Mouse (Mus musculus) intestine, postnatal 0 days (tissue): ENCODE measurements around the gene Hist1h2ab. TPM values are rescaled to one million over a fixed set of nuclear protein-coding genes. Genes with fewer than 3 reads are reported as not detected.
A peak's percentile ranks its signal among the peaks of the same experiment; 100 is the strongest.
"Not testable (repeated sequence)": the region's sequence is repeated elsewhere in the genome, so short reads cannot be mapped to it uniquely, and the experiment has no call there.

Source experiments
- ATAC-seq: fragments of 200-750 bp; cut with Nextera tagmentation; 2 replicates; pipeline ENCODE4 v1.8.0; 2017; ENCODE audit warnings: mild to moderate bottlenecking, moderate TSS enrichment, moderate library complexity
- H3K27ac ChIP-seq: fragments of 300-500 bp; sonication (generic); 2 replicates; pipeline ENCODE4 v1.5.1; 2014; ENCODE audit warnings: mild to moderate bottlenecking, low read depth, low read length, moderate library complexity
- H3K27me3 ChIP-seq: fragments of 300-500 bp; sonication (generic); replicated peaks from 2 replicates; pipeline ENCODE4 v1.6.1; 2014; ENCODE audit warnings: low read length, mixed read lengths; ENCODE audit not compliant: control insufficient read depth, insufficient read depth
- H3K36me3 ChIP-seq: fragments of 300-500 bp; sonication (generic); 2 replicates; pipeline ENCODE4 v1.6.1; 2014; ENCODE audit warnings: mild to moderate bottlenecking, moderate library complexity; ENCODE audit not compliant: control insufficient read depth, insufficient read depth
- H3K4me1 ChIP-seq: fragments of 300-500 bp; sonication (generic); replicated peaks from 2 replicates; pipeline ENCODE4 v1.6.1; 2014; ENCODE audit warnings: antibody characterized with exemption, low read length, mixed read lengths; ENCODE audit not compliant: control insufficient read depth, insufficient read depth
- H3K4me2 ChIP-seq: fragments of 300-500 bp; sonication (generic); replicated peaks from 2 replicates; pipeline ENCODE4 v1.6.1; 2014; ENCODE audit warnings: low read depth, mild to moderate bottlenecking, moderate library complexity
- H3K4me3 ChIP-seq: fragments of 300-500 bp; sonication (generic); 2 replicates; pipeline ENCODE4 v1.5.1; 2014; ENCODE audit warnings: low read depth, low read length
- H3K9ac ChIP-seq: fragments of 300-500 bp; sonication (generic); 2 replicates; pipeline ENCODE4 v1.6.1; 2014; ENCODE audit warnings: mild to moderate bottlenecking, low read depth, low read length
- H3K9me3 ChIP-seq: fragments of 300-500 bp; sonication (generic); 2 replicates; pipeline ENCODE4 v1.6.1; 2016; ENCODE audit warnings: mixed run types; ENCODE audit not compliant: control insufficient read depth
- CTCF ChIP-seq: sonication (generic); IDR thresholded peaks from 2 replicates; pipeline ENCODE4 v1.5.1; 2016; ENCODE audit warnings: low read depth, mild to moderate bottlenecking, control low read depth, antibody characterized with exemption, moderate library complexity
- WGBS: fragments of 180-500 bp; shearing (Covaris S2); extraction: QIAGEN DNeasy Blood & Tissue Kit; methylation state at CpG from one replicate; pipeline ENCODE4 v1.1.7; 2014; 5-methylcytosine and 5-hydroxymethylcytosine counted together
- polyA plus RNA-seq: library from polyadenylated mRNA; unstranded; fragments of >200 nt; fragmentation: Nextera tagmentation; extraction: Ambion mirVana; gene quantifications from 2 replicates; pipeline ENCODE4 v1.2.1, GENCODE M21; 2015

The Hist1h2ab gene
- polyA plus RNA-seq, 1 experiment from 2014 or later = 12.1 TPM

- 78% methylated on average over 4 of the region's 4 CpGs for WGBS
- no peak for TF ChIP-seq CTCF
- H3K4me3 ChIP-seq = no peak overlapping the region
- no peak overlapping the region for H3K27ac ChIP-seq
- H3K4me2 ChIP-seq = no peak overlapping the region
- H3K9me3 ChIP-seq = no peaks in the 10 kb centered on the region
- no peaks in the 10 kb centered on the region for H3K4me1 ChIP-seq
- H3K27me3 ChIP-seq = no peaks in the 10 kb centered on the region
- no peak overlapping the region for H3K9ac ChIP-seq
- H3K36me3 ChIP-seq = no peaks in the 10 kb centered on the region
- no peak for ATAC-seq
Observed at GRCm38 (mm10) chr13:23708654-23709053, 42.3 kb upstream of the Hist1h2ab start.

DNA sequence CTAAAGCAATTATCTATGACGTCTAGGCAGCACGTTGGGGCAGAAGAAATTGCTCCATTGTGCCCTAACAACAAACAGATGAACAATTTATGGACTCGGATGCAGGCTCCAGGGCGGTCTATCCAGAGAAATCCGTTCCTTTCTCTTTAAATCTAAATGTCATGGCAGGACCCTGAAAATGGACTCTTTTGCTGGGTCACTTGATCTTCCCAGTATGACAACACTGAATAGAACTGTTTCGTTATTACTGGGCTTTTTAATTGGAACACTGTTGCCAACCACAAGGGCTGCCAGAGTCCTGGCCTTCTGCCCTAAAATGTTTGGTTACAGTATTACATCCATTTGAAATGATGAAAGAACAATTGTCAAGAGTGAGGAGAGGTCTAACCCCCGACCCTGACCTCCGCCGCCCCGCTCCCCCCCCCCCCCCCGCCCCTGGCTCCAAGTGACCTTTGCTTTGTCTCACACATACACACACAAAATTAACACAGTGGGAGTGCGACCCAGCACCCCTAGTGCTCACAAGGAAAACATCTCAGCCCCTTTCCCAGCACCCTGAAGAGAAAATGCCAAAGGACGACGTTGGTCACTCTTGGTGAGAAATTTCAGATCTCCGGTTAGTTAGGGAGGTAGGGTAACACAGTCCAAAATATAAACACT, 41.1 kb upstream of the Hist1h2ab start:
- Histone ChIP-seq H3K27me3 (no peaks in the 10 kb centered on the region), H3K27ac (peak overlapping the region; percentile 77), H3K9me3 (no peaks in the 10 kb centered on the region), H3K36me3 (no peaks in the 10 kb centered on the region), H3K4me3 (peak overlapping the region; percentile 55), H3K4me1 (no peaks in the 10 kb centered on the region), H3K9ac (peak overlapping the region; percentile 73), H3K4me2 (peak overlapping the region; percentile 83)
- TF ChIP-seq CTCF = no peak
- 29% methylated on average over 14 of the region's 15 CpGs for WGBS
- peak; percentile 21; the same call in 1 of the 2 replicates for ATAC-seq

- Histone ChIP-seq H3K27ac (peak within 1 kb of the TSS; percentile 77), H3K9ac (peak within 1 kb of the TSS; percentile 73), H3K4me1 (no peaks in the 10 kb centered on the region), H3K9me3 (no peaks in the 10 kb centered on the region), H3K4me3 (peak within 1 kb of the TSS; percentile 55), H3K27me3 (no peaks in the 10 kb centered on the region), H3K36me3 (no peaks in the 10 kb centered on the region), H3K4me2 (peak within 1 kb of the TSS; percentile 83)
- no peak for TF ChIP-seq CTCF
- peak; percentile 76 for ATAC-seq
- 4% methylated on average over 17 of the region's 17 CpGs for whole genome bisulfite sequencing
Observed at GRCm38 (mm10) chr13:23710374-23711089, 40.4 kb upstream of the Hist1h2ab start, which contains the start of gene Hfe. Hfe (minus strand) TSS chr13:23710854.

DNA sequence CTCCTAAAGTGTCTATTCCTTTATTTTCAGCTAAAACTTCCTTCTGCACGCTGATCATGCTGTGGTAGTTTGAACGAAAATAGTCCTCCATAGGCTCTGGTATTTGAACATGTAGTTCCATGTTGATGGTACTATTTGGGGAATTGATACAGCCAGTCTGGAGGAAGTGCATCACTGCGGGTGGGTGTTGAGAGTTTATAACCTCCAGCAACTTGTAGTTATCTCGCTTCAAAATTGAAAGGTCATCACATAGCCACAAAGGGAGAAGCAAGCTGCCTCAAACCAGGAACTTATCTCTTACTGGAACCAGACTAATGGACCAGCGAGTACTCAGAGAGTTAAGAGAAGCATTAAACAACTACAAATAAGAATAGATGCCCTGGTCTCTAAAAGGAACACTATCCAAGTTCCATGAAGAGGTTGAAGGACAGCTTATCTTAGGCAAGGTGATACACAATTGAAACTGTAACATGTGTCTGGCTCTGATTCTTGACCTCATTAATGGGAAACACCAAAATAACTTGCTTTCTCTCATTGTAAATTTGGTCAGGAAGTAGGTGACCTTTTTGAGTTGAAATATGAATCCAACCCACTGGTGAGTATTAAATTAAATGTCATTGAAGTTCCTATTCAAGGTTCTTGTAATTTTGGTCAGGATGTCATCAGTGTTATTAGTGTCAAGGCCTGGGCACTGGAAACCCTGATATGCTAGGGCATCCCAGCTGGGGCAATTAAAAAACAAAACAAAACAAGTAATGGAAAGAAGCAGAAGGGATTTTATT, 34.5 kb upstream of the Hist1h2ab start:
- no peak for TF ChIP-seq CTCF
- Histone ChIP-seq H3K9me3 (no peaks in the 10 kb centered on the region), H3K9ac (no peak overlapping the region), H3K36me3 (no peaks in the 10 kb centered on the region), H3K4me1 (no peaks in the 10 kb centered on the region), H3K4me3 (no peak overlapping the region), H3K4me2 (no peak overlapping the region), H3K27me3 (no peaks in the 10 kb centered on the region), H3K27ac (no peak overlapping the region)
- WGBS = 74% methylated on average over 5 of the region's 5 CpGs
- no peak for ATAC-seq

- Histone ChIP-seq H3K27ac (no peak overlapping the region), H3K4me2 (no peak overlapping the region), H3K36me3 (no peaks in the 10 kb centered on the region), H3K9ac (no peak overlapping the region), H3K4me3 (no peak overlapping the region), H3K27me3 (no peaks in the 10 kb centered on the region), H3K9me3 (no peaks in the 10 kb centered on the region), H3K4me1 (no peaks in the 10 kb centered on the region)
- no peak for TF ChIP-seq CTCF
- 60% methylated on average over 11 of the region's 11 CpGs for WGBS
- ATAC-seq = no peak
Observed at GRCm38 (mm10) chr13:23717176-23717575, 33.8 kb upstream of the Hist1h2ab start.

DNA sequence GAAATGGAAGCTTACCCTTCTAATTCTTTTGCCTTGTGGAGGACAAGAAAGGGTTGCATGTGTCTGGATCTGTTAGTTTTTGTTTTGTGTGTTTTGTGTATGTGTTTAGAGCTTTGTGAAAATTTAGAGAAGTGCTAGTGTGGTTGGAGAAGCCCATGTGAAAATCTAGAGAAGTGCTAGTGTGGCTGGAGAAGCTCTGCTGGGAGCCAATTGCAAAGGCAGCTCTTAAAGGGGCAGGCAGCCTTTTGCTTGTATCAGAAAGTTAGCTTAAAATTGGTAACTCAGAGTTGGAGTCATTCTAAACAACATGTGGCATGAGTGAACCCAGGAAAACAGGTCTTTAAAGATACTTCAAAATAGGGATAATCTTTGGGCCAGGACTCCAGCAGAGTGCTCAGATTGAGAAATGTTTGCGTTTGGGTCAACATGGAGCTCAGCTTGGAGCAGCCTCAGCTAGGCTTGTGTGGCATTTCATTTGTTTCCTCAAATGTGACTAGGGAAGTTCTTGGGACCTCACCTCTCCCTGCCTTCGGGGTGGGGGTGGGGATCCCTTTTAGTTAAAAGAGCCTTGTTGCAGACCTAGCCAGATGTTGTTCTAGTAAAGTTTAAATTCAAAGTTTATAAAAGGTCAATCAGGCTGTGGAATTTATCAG, 33.2 kb upstream of the Hist1h2ab start:
- H3K27ac ChIP-seq, H3K9ac ChIP-seq, H3K9me3 ChIP-seq, H3K4me2 ChIP-seq, ATAC-seq, H3K36me3 ChIP-seq, H3K27me3 ChIP-seq, H3K4me1 ChIP-seq, H3K4me3 ChIP-seq: not testable (repeated sequence)
- 22% methylated on average over 2 of the region's 2 CpGs for WGBS
